24 mouse cellular contexts compared by ENCODE assay signal in genomic region chr9:114892974-114893373, GRCm38 (mm10). TPM values are rescaled to one million over a fixed set of nuclear protein-coding genes. Genes with fewer than 3 reads are reported as not detected.
DNase-seq lines count a peak whose midpoint lies in the region; ATAC-seq lines count a peak whose summit lies in the region.
"Had no signal": no experiment of that assay in that cellular context is flagged by ENCODE, and none has a peak within 500 bp of the region (broad histone marks: within the 10 kb centered on the region; RNA-seq: fewer than 3 reads in every experiment).

No protein-coding gene starts in this region.

- 0 out of 2 replicates have a peak overlapping the region, but pooled peaks have one; percentile 3 for H3K4me2 ChIP-seq in intestine, embryonic 14.5 days (ENCODE audit: low read length)
- H3K4me2 ChIP-seq in intestine, embryonic 16.5 days (ENCODE audit: low read depth, low read length), result no peak overlapping the region
- H3K4me2 ChIP-seq in lung, embryonic 16.5 days (ENCODE audit: low read depth, low read length), result peak overlapping the region; percentile 28
- peak overlapping the region; percentile 17; the same call in 1 of the 2 replicates for H3K4me2 ChIP-seq in stomach, embryonic 16.5 days (ENCODE audit: low read depth, low read length)
- H3K4me2 ChIP-seq in kidney, embryonic 14.5 days (replicated peaks; ENCODE audit: low read depth, low read length), result no peak overlapping the region
- H3K4me2 ChIP-seq: forebrain, embryonic 13.5 days; heart, embryonic 13.5 days had no signal

- H3K27me3 ChIP-seq in intestine, embryonic 14.5 days (replicated peaks; ENCODE audit: control insufficient read depth, insufficient read depth, low read length), result no peaks in the 10 kb centered on the region
- no peaks in the 10 kb centered on the region for H3K27me3 ChIP-seq in intestine, embryonic 16.5 days (replicated peaks; ENCODE audit: control insufficient read depth, insufficient read depth, low read length)
- no peaks in the 10 kb centered on the region for H3K27me3 ChIP-seq in lung, embryonic 16.5 days (ENCODE audit: control insufficient read depth, insufficient read depth, low read depth, low read length)
- H3K27me3 ChIP-seq in stomach, embryonic 16.5 days (ENCODE audit: control insufficient read depth, insufficient read depth, low read length), result no peaks in the 10 kb centered on the region
- no peaks in the 10 kb centered on the region for H3K27me3 ChIP-seq in kidney, embryonic 14.5 days (ENCODE audit: control insufficient read depth, insufficient read depth, low read length)
- H3K27me3 ChIP-seq: forebrain, embryonic 13.5 days; heart, embryonic 13.5 days; Patski had no signal

- no peaks in the 10 kb centered on the region for H3K9me3 ChIP-seq in intestine, embryonic 14.5 days (ENCODE audit: control insufficient read depth, low read length)
- H3K9me3 ChIP-seq in intestine, embryonic 16.5 days (ENCODE audit: control insufficient read depth, low read length), result peaks cover 3% of the 10 kb centered on the region; the same call in 1 of the 2 replicates
- no peaks in the 10 kb centered on the region for H3K9me3 ChIP-seq in lung, embryonic 16.5 days (ENCODE audit: control insufficient read depth, low read length)
- no peaks in the 10 kb centered on the region for H3K9me3 ChIP-seq in stomach, embryonic 16.5 days (replicated peaks; ENCODE audit: control insufficient read depth, low read length)
- H3K9me3 ChIP-seq in kidney, embryonic 14.5 days (ENCODE audit: control insufficient read depth, low read length), result peaks cover 3% of the 10 kb centered on the region; the same call in 1 of the 2 replicates
- H3K9me3 ChIP-seq: forebrain, embryonic 13.5 days; heart, embryonic 10.5 days had no signal

- no peaks in the 10 kb centered on the region for H3K36me3 ChIP-seq in intestine, embryonic 14.5 days (ENCODE audit: control insufficient read depth, insufficient read depth, low read length)
- H3K36me3 ChIP-seq in intestine, embryonic 16.5 days (ENCODE audit: control insufficient read depth, insufficient read depth, low read length), result no peaks in the 10 kb centered on the region
- H3K36me3 ChIP-seq in lung, embryonic 16.5 days (ENCODE audit: control insufficient read depth, insufficient read depth, low read length), result no peaks in the 10 kb centered on the region
- H3K36me3 ChIP-seq in stomach, embryonic 16.5 days (ENCODE audit: control insufficient read depth, insufficient read depth, low read length), result no peaks in the 10 kb centered on the region
- H3K36me3 ChIP-seq in kidney, embryonic 14.5 days (ENCODE audit: control insufficient read depth, insufficient read depth, low read length), result no peaks in the 10 kb centered on the region
- H3K36me3 ChIP-seq: forebrain, embryonic 10.5 days; heart, embryonic 10.5 days; heart, embryonic 13.5 days had no signal

- no peak for DNase-seq in intestine, embryonic 14.5 days (ENCODE audit: low spot score)
- DNase-seq in lung, postnatal 14 days, result no peak
- DNase-seq in NIH3T3 (ENCODE audit: low read depth), result peak; percentile 12
- DNase-seq in neural tube, embryonic 10.5 days (ENCODE audit: extremely low spot score, low spot score), result no peak
- DNase-seq: adrenal gland, postnatal 10 days; adrenal gland, postnatal 36 days; cerebellum, adult 18-20 months; cerebellum, adult 9-10 months; cerebellum, postnatal 14 days; gastrocnemius, postnatal 10 days; gastrocnemius, postnatal 36 days; heart, adult 2 months; heart, postnatal 14 days; heart, postnatal 4 days had no signal

- no peak overlapping the region for H3K9ac ChIP-seq in intestine, embryonic 14.5 days (ENCODE audit: low read length)
- no peak overlapping the region for H3K9ac ChIP-seq in intestine, embryonic 16.5 days (ENCODE audit: low read depth, low read length)
- no peak overlapping the region for H3K9ac ChIP-seq in lung, embryonic 16.5 days (ENCODE audit: low read length)
- no peak overlapping the region for H3K9ac ChIP-seq in stomach, embryonic 16.5 days (ENCODE audit: low read length)
- no peak overlapping the region for H3K9ac ChIP-seq in kidney, embryonic 14.5 days (ENCODE audit: low read depth, low read length)
- H3K9ac ChIP-seq: forebrain, embryonic 13.5 days; heart, embryonic 13.5 days had no signal

- no peak for ATAC-seq in intestine, embryonic 14.5 days (replicated peaks; ENCODE audit: low FRiP score, low TSS enrichment, low read depth)
- ATAC-seq in intestine, embryonic 16.5 days, result no peak
- peak; percentile 65 for ATAC-seq in lung, embryonic 16.5 days (ENCODE audit: low read depth)
- no peak for ATAC-seq in stomach, embryonic 16.5 days (ENCODE audit: insufficient read depth, low FRiP score)
- no peak for ATAC-seq in kidney, embryonic 14.5 days (ENCODE audit: low FRiP score, low TSS enrichment)
- ATAC-seq: forebrain, embryonic 13.5 days; forebrain, embryonic 16.5 days; Patski had no signal

- no peak overlapping the region for H3K27ac ChIP-seq in intestine, embryonic 14.5 days (ENCODE audit: low read depth)
- H3K27ac ChIP-seq in intestine, embryonic 16.5 days (ENCODE audit: low read length), result no peak overlapping the region
- H3K27ac ChIP-seq in lung, embryonic 16.5 days (ENCODE audit: low read length), result 0 out of 2 replicates have a peak overlapping the region, but pooled peaks have one; percentile 28
- no peak overlapping the region for H3K27ac ChIP-seq in stomach, embryonic 16.5 days (ENCODE audit: low read length)
- H3K27ac ChIP-seq in kidney, embryonic 14.5 days (ENCODE audit: low read depth, low read length), result no peak overlapping the region
- H3K27ac ChIP-seq: forebrain, embryonic 10.5 days; forebrain, embryonic 13.5 days; heart, adult 2 months; heart, embryonic 10.5 days; heart, embryonic 13.5 days had no signal

- H3K4me1 ChIP-seq in intestine, embryonic 14.5 days (replicated peaks; ENCODE audit: control insufficient read depth, insufficient read depth, low read length), result no peaks in the 10 kb centered on the region
- H3K4me1 ChIP-seq in intestine, embryonic 16.5 days (ENCODE audit: control insufficient read depth, insufficient read depth, low read length), result no peaks in the 10 kb centered on the region
- H3K4me1 ChIP-seq in lung, embryonic 16.5 days (replicated peaks; ENCODE audit: control insufficient read depth, insufficient read depth, low read length), result peaks cover 5% of the 10 kb centered on the region; the same call in 1 of the 2 replicates
- no peaks in the 10 kb centered on the region for H3K4me1 ChIP-seq in stomach, embryonic 16.5 days (ENCODE audit: control insufficient read depth, insufficient read depth, low read length)
- 0 out of 2 replicates have a peak, but pooled peaks cover 3% of the 10 kb centered on the region for H3K4me1 ChIP-seq in kidney, embryonic 14.5 days (ENCODE audit: control insufficient read depth, insufficient read depth, low read length)
- H3K4me1 ChIP-seq: forebrain, embryonic 10.5 days; forebrain, embryonic 13.5 days; heart, embryonic 10.5 days; heart, embryonic 13.5 days had no signal

- no peak overlapping the region for H3K4me3 ChIP-seq in intestine, embryonic 14.5 days (ENCODE audit: low read depth, low read length)
- H3K4me3 ChIP-seq in intestine, embryonic 16.5 days (ENCODE audit: low read length), result no peak overlapping the region
- 0 out of 2 replicates have a peak overlapping the region, but pooled peaks have one; percentile 10 for H3K4me3 ChIP-seq in lung, embryonic 16.5 days (ENCODE audit: low read length)
- no peak overlapping the region for H3K4me3 ChIP-seq in stomach, embryonic 16.5 days (replicated peaks; ENCODE audit: low read length)
- no peak overlapping the region for H3K4me3 ChIP-seq in kidney, embryonic 14.5 days (ENCODE audit: low read length)
- H3K4me3 ChIP-seq: forebrain, embryonic 10.5 days; forebrain, embryonic 13.5 days; heart, adult 2 months; heart, embryonic 10.5 days; heart, embryonic 13.5 days had no signal

- 77% methylated on average over 11 of the region's 11 CpGs for WGBS in intestine, embryonic 14.5 days
- 70% methylated on average over 11 of the region's 11 CpGs for WGBS in intestine, embryonic 16.5 days
- WGBS in lung, embryonic 16.5 days, result 55% methylated on average over 11 of the region's 11 CpGs
- WGBS in stomach, embryonic 16.5 days, result 72% methylated on average over 11 of the region's 11 CpGs
- 83% methylated on average over 11 of the region's 11 CpGs for WGBS in kidney, embryonic 14.5 days

RNA-seq across cellular contexts. Expression of gene Gpd1l, which starts 40.8 kb away (rescaled TPM):
- polyA plus RNA-seq in intestine, embryonic 14.5 days (2014; fragmentation: Nextera tagmentation; extraction: Ambion mirVana), result 13.0 and 13.5 TPM in 2 replicates
- polyA plus RNA-seq in intestine, embryonic 16.5 days (2015; fragmentation: Nextera tagmentation; extraction: Ambion mirVana), result 25.4 and 27.4 TPM in 2 replicates
- 17.7 and 18.1 TPM in 2 replicates for polyA plus RNA-seq in lung, embryonic 16.5 days (2015; fragmentation: Nextera tagmentation; extraction: Ambion mirVana)
- polyA plus RNA-seq in stomach, embryonic 16.5 days (2015; fragmentation: Nextera tagmentation; extraction: Ambion mirVana), result 18.7 and 20.2 TPM in 2 replicates
- 6.6 and 15.2 TPM in 2 replicates for polyA plus RNA-seq in kidney, embryonic 14.5 days (2014; fragmentation: Nextera tagmentation; extraction: Ambion mirVana)

RNA-seq across cellular contexts. Expression of gene Cmtm8, which starts 49.0 kb away (rescaled TPM):
- polyA plus RNA-seq in intestine, embryonic 14.5 days (2014; fragmentation: Nextera tagmentation; extraction: Ambion mirVana), result 34.7 and 42.4 TPM in 2 replicates
- polyA plus RNA-seq in intestine, embryonic 16.5 days (2015; fragmentation: Nextera tagmentation; extraction: Ambion mirVana), result 80.2 and 87.3 TPM in 2 replicates
- polyA plus RNA-seq in lung, embryonic 16.5 days (2015; fragmentation: Nextera tagmentation; extraction: Ambion mirVana), result 118 and 126 TPM in 2 replicates
- polyA plus RNA-seq in stomach, embryonic 16.5 days (2015; fragmentation: Nextera tagmentation; extraction: Ambion mirVana), result 59.5 and 65.6 TPM in 2 replicates
- polyA plus RNA-seq in kidney, embryonic 14.5 days (2014; fragmentation: Nextera tagmentation; extraction: Ambion mirVana), result 36.0 and 43.0 TPM in 2 replicates

Comparison
In these comparisons a context has a peak if more than half of its experiments do, and no peak if none do; other contexts are left out.
1. H3K4me2 ChIP-seq: peak in intestine, embryonic 14.5 days (single experiment), lung, embryonic 16.5 days (single experiment) and stomach, embryonic 16.5 days (single experiment); none in intestine, embryonic 16.5 days (single experiment) and kidney, embryonic 14.5 days (single experiment).